Mouse (Mus musculus): ENCODE measurements at regions not wholly inside any gene's neighbourhood (a gene's known extent, or its start where the extent isn't known, plus 50 kb on each side); places are given as distances from the start of the nearest gene placed in this dataset.

DNA sequence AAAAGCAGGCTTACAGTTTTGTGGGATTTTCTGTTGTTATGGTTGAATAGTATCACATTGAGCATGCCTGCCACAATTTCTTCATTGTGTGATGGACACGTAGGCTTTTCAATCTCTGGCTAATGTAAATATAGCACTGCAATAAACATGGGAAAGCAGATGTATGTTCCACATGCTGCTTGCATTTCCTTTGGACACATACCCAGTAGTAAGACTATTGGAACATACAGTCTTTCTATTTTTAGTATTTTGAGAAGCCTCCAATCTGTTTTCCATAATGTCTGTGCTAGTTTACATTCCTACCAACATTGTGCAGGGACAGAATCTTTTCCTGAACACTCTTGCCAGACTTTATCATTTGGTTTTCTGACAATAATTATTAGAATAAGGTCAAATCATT, 1269.9 kb upstream of the A1bg start:
- no peak overlapping the region for H3K27ac ChIP-seq
- no peaks in the 10 kb centered on the region for H3K27me3 ChIP-seq (ENCODE audit: insufficient read depth, low read length)
- TF ChIP-seq CTCF (IDR thresholded peaks at IDR 0.05; ENCODE audit: low read depth) = no peak
- no peak overlapping the region for H3K4me2 ChIP-seq (ENCODE audit: low read length)
- ATAC-seq (replicated peaks; ENCODE audit: low FRiP score, low read depth) (no peak), DNase-seq (ENCODE audit: low spot score) (no peak)
- no peaks in the 10 kb centered on the region for H3K9me3 ChIP-seq (replicated peaks; ENCODE audit: low read length)
- 91% methylated on average over 1 of the region's 1 CpGs for WGBS
- no peak overlapping the region for H3K4me3 ChIP-seq (replicated peaks; ENCODE audit: low read depth, low read length)
- no peak overlapping the region for H3K9ac ChIP-seq (ENCODE audit: low read depth, low read length)
- H3K4me1 ChIP-seq (replicated peaks; ENCODE audit: insufficient read depth, low read length) = no peaks in the 10 kb centered on the region
- H3K36me3 ChIP-seq (ENCODE audit: insufficient read depth, low read length) = no peaks in the 10 kb centered on the region

DNA sequence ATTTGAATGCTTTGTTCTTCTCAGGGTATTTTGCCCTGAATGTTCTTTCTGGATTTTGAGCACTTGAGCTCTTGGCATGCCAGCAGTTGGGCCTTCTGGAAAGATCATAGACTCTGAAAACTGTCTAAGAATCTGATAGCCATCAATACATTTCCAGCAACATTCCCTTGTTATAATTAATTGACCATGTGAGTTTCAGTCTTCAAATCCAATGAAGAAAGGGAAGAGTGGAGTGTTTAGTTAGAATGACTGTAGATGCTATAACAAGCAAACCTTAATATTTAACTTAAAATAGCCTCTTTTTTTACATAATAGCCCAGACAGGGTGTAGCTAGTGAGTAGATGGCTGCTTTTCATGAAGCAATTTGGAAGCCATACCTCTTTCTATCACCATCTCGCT, 1268.8 kb upstream of the A1bg start:
- no peak for TF ChIP-seq CTCF (IDR thresholded peaks at IDR 0.05; ENCODE audit: low read depth)
- H3K4me3 ChIP-seq (replicated peaks; ENCODE audit: low read depth, low read length) = no peak overlapping the region
- H3K4me2 ChIP-seq (ENCODE audit: low read length) = no peak overlapping the region
- H3K27me3 ChIP-seq (ENCODE audit: insufficient read depth, low read length) = no peaks in the 10 kb centered on the region
- no peak for ATAC-seq (replicated peaks; ENCODE audit: low FRiP score, low read depth)
- H3K9me3 ChIP-seq (replicated peaks; ENCODE audit: low read length) = no peaks in the 10 kb centered on the region
- H3K9ac ChIP-seq (ENCODE audit: low read depth, low read length) = no peak overlapping the region
- DNase-seq (ENCODE audit: low spot score) = no peak
- H3K36me3 ChIP-seq (ENCODE audit: insufficient read depth, low read length) = no peaks in the 10 kb centered on the region
- H3K4me1 ChIP-seq (replicated peaks; ENCODE audit: insufficient read depth, low read length) = no peaks in the 10 kb centered on the region
- H3K27ac ChIP-seq = no peak overlapping the region
- WGBS = 96% methylated on average over 1 of the region's 1 CpGs

- no peak for DNase-seq (ENCODE audit: low spot score)
- no peaks in the 10 kb centered on the region for H3K27me3 ChIP-seq (ENCODE audit: insufficient read depth, low read length)
- no peak overlapping the region for H3K4me2 ChIP-seq (ENCODE audit: low read length)
- H3K9ac ChIP-seq (ENCODE audit: low read depth, low read length) = no peak overlapping the region
- 91% methylated on average over 5 of the region's 5 CpGs for WGBS
- no peak for ATAC-seq (replicated peaks; ENCODE audit: low FRiP score, low read depth)
- no peak overlapping the region for H3K4me3 ChIP-seq (replicated peaks; ENCODE audit: low read depth, low read length)
- no peaks in the 10 kb centered on the region for H3K9me3 ChIP-seq (replicated peaks; ENCODE audit: low read length)
- TF ChIP-seq CTCF (IDR thresholded peaks at IDR 0.05; ENCODE audit: low read depth) = no peak
- no peak overlapping the region for H3K27ac ChIP-seq
- H3K4me1 ChIP-seq (replicated peaks; ENCODE audit: insufficient read depth, low read length) = no peaks in the 10 kb centered on the region
- no peaks in the 10 kb centered on the region for H3K36me3 ChIP-seq (ENCODE audit: insufficient read depth, low read length)
These were observed 1268.3 kb upstream of the A1bg start for GRCm38 (mm10) chr15:62190977-62191614.

DNA sequence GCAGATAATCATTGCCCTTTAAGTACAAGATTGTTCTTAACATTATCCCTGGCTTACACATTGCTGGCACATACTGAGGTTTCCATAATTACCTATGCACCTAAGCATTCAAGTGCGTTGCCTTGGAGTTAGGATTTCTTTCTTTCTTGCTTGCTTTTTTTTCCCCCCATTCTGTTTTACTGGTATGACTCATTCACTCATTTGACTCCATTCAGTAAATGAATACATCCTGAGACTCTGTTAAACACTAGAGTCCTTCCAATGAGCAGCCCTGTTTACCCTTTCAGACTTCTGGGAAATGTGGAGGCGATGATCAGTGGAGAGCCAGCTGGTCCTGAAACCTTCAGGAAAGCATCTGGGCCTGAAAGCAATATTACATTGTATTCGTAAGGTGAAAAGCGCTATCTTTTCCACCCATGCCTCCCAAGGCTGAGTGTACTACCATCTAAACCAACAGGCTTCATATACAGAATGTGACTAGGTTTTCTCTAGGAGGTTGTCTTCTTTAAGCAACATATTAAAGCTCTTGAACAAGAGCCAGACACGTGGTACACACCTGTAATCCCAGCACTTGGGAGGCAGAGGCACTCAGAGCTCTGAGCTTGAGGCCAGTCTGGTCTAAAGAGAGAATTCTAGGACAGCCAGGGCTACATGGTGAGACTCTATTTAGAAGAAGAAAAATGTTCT, 1267.6 kb upstream of the A1bg start:
- WGBS = 87% methylated on average over 5 of the region's 5 CpGs
- Histone ChIP-seq H3K4me1 (replicated peaks; ENCODE audit: insufficient read depth, low read length) (no peaks in the 10 kb centered on the region), H3K36me3 (ENCODE audit: insufficient read depth, low read length) (no peaks in the 10 kb centered on the region), H3K27me3 (ENCODE audit: insufficient read depth, low read length) (no peaks in the 10 kb centered on the region), H3K4me3 (replicated peaks; ENCODE audit: low read depth, low read length) (no peak overlapping the region), H3K9ac (ENCODE audit: low read depth, low read length) (no peak overlapping the region), H3K9me3 (replicated peaks; ENCODE audit: low read length) (no peaks in the 10 kb centered on the region), H3K27ac (no peak overlapping the region), H3K4me2 (ENCODE audit: low read length) (no peak overlapping the region)
- ATAC-seq (replicated peaks; ENCODE audit: low FRiP score, low read depth) = no peak
- no peak for TF ChIP-seq CTCF (IDR thresholded peaks at IDR 0.05; ENCODE audit: low read depth)
- no peak for DNase-seq (ENCODE audit: low spot score)

GRCm38 (mm10) chr15:62189565-62190181, 1266.9 kb upstream of the A1bg start:
- Histone ChIP-seq H3K9me3 (replicated peaks; ENCODE audit: low read length) (no peaks in the 10 kb centered on the region), H3K27me3 (ENCODE audit: insufficient read depth, low read length) (no peaks in the 10 kb centered on the region), H3K4me1 (replicated peaks; ENCODE audit: insufficient read depth, low read length) (no peaks in the 10 kb centered on the region), H3K27ac (no peak overlapping the region), H3K9ac (ENCODE audit: low read depth, low read length) (no peak overlapping the region), H3K36me3 (ENCODE audit: insufficient read depth, low read length) (no peaks in the 10 kb centered on the region), H3K4me2 (ENCODE audit: low read length) (no peak overlapping the region), H3K4me3 (replicated peaks; ENCODE audit: low read depth, low read length) (no peak overlapping the region)
- 89% methylated on average over 14 of the region's 14 CpGs for WGBS
- no peak for DNase-seq (ENCODE audit: low spot score)
- TF ChIP-seq CTCF (IDR thresholded peaks at IDR 0.05; ENCODE audit: low read depth) = no peak
- no peak for ATAC-seq (replicated peaks; ENCODE audit: low FRiP score, low read depth)

GRCm38 (mm10) chr15:62186548-62186947, 1263.7 kb upstream of the A1bg start:
- no peak overlapping the region for H3K4me2 ChIP-seq (ENCODE audit: low read length)
- H3K4me1 ChIP-seq (replicated peaks; ENCODE audit: insufficient read depth, low read length) = no peaks in the 10 kb centered on the region
- no peak for DNase-seq (ENCODE audit: low spot score)
- no peak overlapping the region for H3K27ac ChIP-seq
- TF ChIP-seq CTCF (IDR thresholded peaks at IDR 0.05; ENCODE audit: low read depth) = no peak
- WGBS = 88% methylated on average over 11 of the region's 11 CpGs
- no peak for ATAC-seq (replicated peaks; ENCODE audit: low FRiP score, low read depth)
- H3K36me3 ChIP-seq (ENCODE audit: insufficient read depth, low read length) = no peaks in the 10 kb centered on the region
- no peaks in the 10 kb centered on the region for H3K27me3 ChIP-seq (ENCODE audit: insufficient read depth, low read length)
- no peak overlapping the region for H3K9ac ChIP-seq (ENCODE audit: low read depth, low read length)
- H3K9me3 ChIP-seq (replicated peaks; ENCODE audit: low read length) = no peaks in the 10 kb centered on the region
- no peak overlapping the region for H3K4me3 ChIP-seq (replicated peaks; ENCODE audit: low read depth, low read length)
